Mouse (Mus musculus): ENCODE results near the gene Pacs2. TPM values are rescaled to one million over a fixed set of nuclear protein-coding genes. Genes with fewer than 3 reads are reported as not detected.

The Pacs2 gene
- polyA plus RNA-seq, 1 experiment from 2014 or later, result 28.7 TPM

DNA sequence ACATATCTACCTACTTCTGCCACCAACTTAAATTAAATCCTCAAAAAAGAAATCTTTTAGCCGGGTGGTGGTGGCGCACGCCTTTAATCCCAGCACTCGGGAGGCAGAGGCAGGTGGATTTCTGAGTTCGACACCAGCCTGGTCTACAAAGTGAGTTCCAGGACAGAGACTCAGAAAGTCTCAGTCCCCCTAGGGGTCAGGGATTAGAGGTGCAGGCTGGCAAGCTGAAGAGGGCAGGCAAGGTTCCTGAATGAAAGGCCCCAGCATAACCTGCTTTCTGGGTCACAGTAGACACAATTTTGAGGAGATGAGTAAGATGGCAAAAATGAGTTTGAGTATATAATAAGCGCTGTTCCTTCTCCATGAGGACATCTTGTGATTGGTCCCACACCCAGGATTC lies 29.0 kb upstream of the Pacs2 start:
- 92% methylated on average over 6 of the region's 6 CpGs for WGBS
- Histone ChIP-seq H3K4me3 (replicated peaks; ENCODE audit: low read depth, low read length) (no peak overlapping the region), H3K9ac (replicated peaks; ENCODE audit: low read length) (no peak overlapping the region), H3K27ac (replicated peaks; ENCODE audit: low read depth, low read length) (no peak overlapping the region), H3K36me3 (ENCODE audit: control insufficient read depth, insufficient read depth, low read length) (peaks cover 75% of the 10 kb centered on the region), H3K4me2 (ENCODE audit: low read length) (no peak overlapping the region), H3K9me3 (ENCODE audit: control insufficient read depth, low read length) (no peaks in the 10 kb centered on the region), H3K4me1 (ENCODE audit: control insufficient read depth, insufficient read depth, low read length) (no peaks in the 10 kb centered on the region), H3K27me3 (ENCODE audit: control insufficient read depth, insufficient read depth, low read length) (no peaks in the 10 kb centered on the region)
- ATAC-seq (ENCODE audit: low FRiP score, low TSS enrichment), result no peak
- DNase-seq, result no peak

GRCm38 (mm10) chr12:112987877-112988276 lies 26.4 kb upstream of the Pacs2 start:
- Histone ChIP-seq H3K27me3 (ENCODE audit: control insufficient read depth, insufficient read depth, low read length) (no peaks in the 10 kb centered on the region), H3K4me1 (ENCODE audit: control insufficient read depth, insufficient read depth, low read length) (no peaks in the 10 kb centered on the region), H3K9me3 (ENCODE audit: control insufficient read depth, low read length) (no peaks in the 10 kb centered on the region), H3K4me3 (replicated peaks; ENCODE audit: low read depth, low read length) (no peak overlapping the region), H3K4me2 (ENCODE audit: low read length) (no peak overlapping the region), H3K9ac (replicated peaks; ENCODE audit: low read length) (no peak overlapping the region), H3K36me3 (ENCODE audit: control insufficient read depth, insufficient read depth, low read length) (peaks cover 68% of the 10 kb centered on the region), H3K27ac (replicated peaks; ENCODE audit: low read depth, low read length) (no peak overlapping the region)
- WGBS, result 69% methylated on average over 6 of the region's 6 CpGs
- DNase-seq (peak; percentile 19), ATAC-seq (ENCODE audit: low FRiP score, low TSS enrichment) (no peak)

DNA sequence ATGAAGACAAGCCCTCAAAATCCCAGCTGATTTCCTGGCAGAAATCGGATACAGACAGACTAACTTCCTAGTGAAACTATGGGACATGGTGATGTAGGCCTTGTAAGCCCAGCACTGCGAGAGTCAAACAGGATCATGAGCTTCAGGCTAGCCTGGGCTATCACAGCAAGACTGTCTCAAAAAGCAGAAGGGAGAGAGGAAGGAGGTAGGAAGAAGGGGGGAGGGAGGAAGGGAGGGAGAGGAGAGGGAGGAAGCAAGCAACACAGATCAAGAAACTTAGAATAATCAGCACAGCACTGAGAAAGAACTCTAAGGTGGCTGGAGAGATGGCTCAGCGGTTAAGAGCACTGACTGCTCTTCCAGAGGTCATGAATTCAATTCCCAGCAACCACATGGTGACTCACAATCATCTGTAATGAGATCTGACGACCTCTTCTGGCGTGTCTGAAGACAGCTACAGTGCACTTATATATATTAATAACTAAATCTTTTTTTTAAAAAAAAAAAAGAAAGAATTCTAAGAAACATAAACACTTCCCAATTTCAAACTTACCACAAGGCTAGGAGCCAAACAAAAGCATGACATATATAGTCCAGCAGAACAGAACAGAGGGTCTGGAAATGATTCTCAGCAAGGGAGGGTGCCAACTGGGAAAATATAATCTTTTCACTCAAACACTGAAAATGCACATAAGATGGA lies 23.5 kb upstream of the Pacs2 start:
- H3K9me3 ChIP-seq (ENCODE audit: control insufficient read depth, low read length), result no peaks in the 10 kb centered on the region
- no peak overlapping the region for H3K9ac ChIP-seq (replicated peaks; ENCODE audit: low read length)
- no peaks in the 10 kb centered on the region for H3K4me1 ChIP-seq (ENCODE audit: control insufficient read depth, insufficient read depth, low read length)
- WGBS, result 87% methylated on average over 5 of the region's 5 CpGs
- no peak overlapping the region for H3K4me3 ChIP-seq (replicated peaks; ENCODE audit: low read depth, low read length)
- no peak overlapping the region for H3K27ac ChIP-seq (replicated peaks; ENCODE audit: low read depth, low read length)
- H3K27me3 ChIP-seq (ENCODE audit: control insufficient read depth, insufficient read depth, low read length), result no peaks in the 10 kb centered on the region
- no peak for ATAC-seq (ENCODE audit: low FRiP score, low TSS enrichment)
- no peak overlapping the region for H3K4me2 ChIP-seq (ENCODE audit: low read length)
- peaks cover 45% of the 10 kb centered on the region for H3K36me3 ChIP-seq (ENCODE audit: control insufficient read depth, insufficient read depth, low read length)
- no peak for DNase-seq

- DNase-seq, result no peak
- H3K4me1 ChIP-seq (ENCODE audit: control insufficient read depth, insufficient read depth, low read length), result no peaks in the 10 kb centered on the region
- H3K9ac ChIP-seq (replicated peaks; ENCODE audit: low read length), result no peak overlapping the region
- no peak overlapping the region for H3K27ac ChIP-seq (replicated peaks; ENCODE audit: low read depth, low read length)
- no peaks in the 10 kb centered on the region for H3K9me3 ChIP-seq (ENCODE audit: control insufficient read depth, low read length)
- 84% methylated on average over 2 of the region's 2 CpGs for WGBS
- no peak overlapping the region for H3K4me3 ChIP-seq (replicated peaks; ENCODE audit: low read depth, low read length)
- peaks cover 39% of the 10 kb centered on the region for H3K36me3 ChIP-seq (ENCODE audit: control insufficient read depth, insufficient read depth, low read length)
- no peak overlapping the region for H3K4me2 ChIP-seq (ENCODE audit: low read length)
- no peaks in the 10 kb centered on the region for H3K27me3 ChIP-seq (ENCODE audit: control insufficient read depth, insufficient read depth, low read length)
- no peak for ATAC-seq (ENCODE audit: low FRiP score, low TSS enrichment)
Measured at GRCm38 (mm10) chr12:112991444-112991843, 22.9 kb upstream of the Pacs2 start.

GRCm38 (mm10) chr12:112994153-112994552 lies 20.2 kb upstream of the Pacs2 start:
- ATAC-seq (ENCODE audit: low FRiP score, low TSS enrichment), result no peak
- H3K9me3 ChIP-seq (ENCODE audit: control insufficient read depth, low read length), result no peaks in the 10 kb centered on the region
- 88% methylated on average over 4 of the region's 4 CpGs for WGBS

DNA sequence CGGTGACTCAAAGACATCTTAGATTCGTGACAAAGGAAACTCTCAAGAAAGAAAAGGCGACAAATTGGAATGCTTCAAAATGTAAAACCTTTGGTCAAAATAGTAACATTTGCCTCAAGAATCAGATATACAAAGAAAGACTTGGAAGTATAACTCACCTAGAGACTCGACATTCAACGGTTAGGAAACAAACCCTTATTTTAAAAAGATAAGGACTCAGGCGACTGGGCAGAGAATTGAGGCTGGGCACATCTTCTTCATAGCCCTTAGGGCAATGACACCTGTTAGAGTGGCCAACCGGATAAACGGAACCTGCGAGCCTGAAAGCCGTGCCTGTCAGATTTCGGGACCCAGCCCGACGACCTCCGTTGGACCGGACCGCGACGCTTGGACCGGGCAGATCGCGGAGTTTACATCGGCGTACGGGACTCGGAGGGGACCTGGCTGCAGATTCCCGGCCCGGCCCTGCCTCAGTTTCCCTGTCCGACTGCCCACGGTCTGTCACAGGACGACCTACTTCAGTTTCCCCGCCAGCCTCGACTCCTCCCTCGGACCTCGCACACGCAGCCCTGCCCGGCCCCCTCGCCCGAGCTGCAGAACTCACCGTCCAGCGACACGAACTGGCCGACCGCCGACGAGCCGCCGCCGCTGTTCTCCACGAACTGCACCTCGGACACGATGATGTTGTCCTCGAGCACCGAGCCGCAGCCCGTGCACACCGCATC lies 14.6 kb upstream of the Pacs2 start:
- DNase-seq, result peak; percentile 25
- Histone ChIP-seq H3K9me3 (ENCODE audit: control insufficient read depth, low read length) (no peaks in the 10 kb centered on the region), H3K36me3 (ENCODE audit: control insufficient read depth, insufficient read depth, low read length) (peaks cover 8% of the 10 kb centered on the region; the same call in 1 of the 2 replicates), H3K27ac (replicated peaks; ENCODE audit: low read depth, low read length) (peak overlapping the region; percentile 94), H3K4me2 (ENCODE audit: low read length) (peak overlapping the region; percentile 92), H3K4me1 (ENCODE audit: control insufficient read depth, insufficient read depth, low read length) (peaks cover 21% of the 10 kb centered on the region; the same call in 1 of the 2 replicates), H3K27me3 (ENCODE audit: control insufficient read depth, insufficient read depth, low read length) (no peaks in the 10 kb centered on the region), H3K9ac (replicated peaks; ENCODE audit: low read length) (peak overlapping the region; percentile 85), H3K4me3 (replicated peaks; ENCODE audit: low read depth, low read length) (peak overlapping the region; percentile 81)
- 1% methylated on average over 56 of the region's 56 CpGs for WGBS
- ATAC-seq (ENCODE audit: low FRiP score, low TSS enrichment), result no peak

More at GRCm38 (mm10) chr12:112994153-112994552, 20.2 kb upstream of the Pacs2 start:
- DNase-seq, result no peak
- no peaks in the 10 kb centered on the region for H3K27me3 ChIP-seq (ENCODE audit: control insufficient read depth, insufficient read depth, low read length)
- H3K4me1 ChIP-seq (ENCODE audit: control insufficient read depth, insufficient read depth, low read length), result peaks cover 10% of the 10 kb centered on the region; the same call in 1 of the 2 replicates
- no peak overlapping the region for H3K4me3 ChIP-seq (replicated peaks; ENCODE audit: low read depth, low read length)
- no peak overlapping the region for H3K27ac ChIP-seq (replicated peaks; ENCODE audit: low read depth, low read length)
- H3K4me2 ChIP-seq (ENCODE audit: low read length), result no peak overlapping the region
- no peak overlapping the region for H3K9ac ChIP-seq (replicated peaks; ENCODE audit: low read length)
- peaks cover 27% of the 10 kb centered on the region for H3K36me3 ChIP-seq (ENCODE audit: control insufficient read depth, insufficient read depth, low read length)

DNA sequence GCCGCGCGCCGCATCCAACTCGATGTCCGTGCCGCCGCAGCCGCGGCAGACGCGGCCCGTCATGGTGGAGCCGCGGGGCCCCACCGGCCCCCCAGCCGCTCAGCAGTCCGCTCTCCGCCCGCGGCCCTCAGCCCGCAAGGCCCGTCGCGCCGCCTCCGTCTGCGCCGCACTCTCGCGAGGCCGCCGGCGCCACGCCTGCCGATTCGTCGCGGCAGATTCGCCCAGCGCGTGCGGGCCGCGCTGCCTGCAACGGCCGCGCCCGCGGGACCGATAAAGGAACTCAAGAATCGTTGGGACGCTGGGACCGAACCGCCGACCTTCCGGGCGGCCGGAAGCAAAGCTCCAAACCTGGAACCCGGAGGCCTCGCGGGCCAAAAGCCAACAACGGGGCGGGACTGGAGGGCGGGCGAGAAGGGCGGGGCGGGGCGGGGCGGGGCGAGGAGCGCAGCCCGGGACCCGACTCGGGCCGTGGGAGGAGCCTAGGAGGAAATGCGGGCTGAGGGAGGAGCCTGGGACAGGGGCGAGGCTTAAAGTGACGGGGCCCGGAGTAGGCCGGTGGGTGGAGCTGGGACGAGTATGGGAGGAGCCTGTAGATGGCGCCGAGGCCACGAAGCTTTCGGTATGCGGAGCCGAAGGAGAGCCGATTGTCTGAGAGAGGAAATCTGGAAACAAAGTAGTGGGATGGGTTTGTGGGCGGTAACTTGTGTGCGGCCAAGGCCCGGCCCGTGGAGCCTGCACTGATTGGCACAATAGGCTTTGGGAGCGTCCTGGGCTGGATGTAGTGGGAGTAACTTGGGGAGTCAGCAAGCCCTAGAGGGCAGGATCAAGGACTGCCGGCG lies 13.8 kb upstream of the Pacs2 start, which contains the start of gene Brf1:
Brf1 (minus strand) TSS at position 411 of the 839 bp plus-strand sequence.
- Histone ChIP-seq H3K36me3 (ENCODE audit: control insufficient read depth, insufficient read depth, low read length) (peaks cover 8% of the 10 kb centered on the region; the same call in 1 of the 2 replicates), H3K4me1 (ENCODE audit: control insufficient read depth, insufficient read depth, low read length) (peaks cover 21% of the 10 kb centered on the region; the same call in 1 of the 2 replicates), H3K27me3 (ENCODE audit: control insufficient read depth, insufficient read depth, low read length) (no peaks in the 10 kb centered on the region), H3K4me3 (replicated peaks; ENCODE audit: low read depth, low read length) (peak within 1 kb of the TSS; percentile 81), H3K4me2 (ENCODE audit: low read length) (peak within 1 kb of the TSS; percentile 92), H3K27ac (replicated peaks; ENCODE audit: low read depth, low read length) (peak within 1 kb of the TSS; percentile 94), H3K9ac (replicated peaks; ENCODE audit: low read length) (peak within 1 kb of the TSS; percentile 85), H3K9me3 (ENCODE audit: control insufficient read depth, low read length) (no peaks in the 10 kb centered on the region)
- under 1% methylated on average over 88 of the region's 96 CpGs for WGBS
- DNase-seq (peak; percentile 98), ATAC-seq (ENCODE audit: low FRiP score, low TSS enrichment) (peak; percentile 99)

DNA sequence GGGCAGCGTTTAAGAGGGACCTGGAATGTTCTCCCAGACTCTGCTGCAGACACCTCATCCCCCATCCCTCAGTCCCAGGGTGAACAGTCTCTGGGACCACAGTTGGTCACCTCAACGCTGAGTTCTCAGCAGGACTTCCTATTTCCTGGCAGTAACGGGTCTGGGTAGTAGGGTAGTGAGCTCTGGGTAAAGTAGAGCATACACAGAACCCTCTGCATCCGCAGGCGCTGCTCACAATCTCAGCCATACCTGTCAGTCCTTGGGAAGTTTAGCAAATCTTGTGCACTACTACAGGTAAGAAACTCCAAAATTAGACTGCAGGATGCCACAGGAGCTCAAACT lies 13.2 kb upstream of the Pacs2 start:
- ATAC-seq (ENCODE audit: low FRiP score, low TSS enrichment), result no peak
- whole genome bisulfite sequencing, result 6% methylated on average over 5 of the region's 5 CpGs

More for the DNA sequence above, 13.2 kb upstream of the Pacs2 start:
- Histone ChIP-seq H3K9me3 (ENCODE audit: control insufficient read depth, low read length) (no peaks in the 10 kb centered on the region), H3K4me2 (ENCODE audit: low read length) (peak overlapping the region; percentile 92), H3K9ac (replicated peaks; ENCODE audit: low read length) (peak overlapping the region; percentile 44), H3K27ac (replicated peaks; ENCODE audit: low read depth, low read length) (peak overlapping the region; percentile 94), H3K36me3 (ENCODE audit: control insufficient read depth, insufficient read depth, low read length) (peaks cover 8% of the 10 kb centered on the region; the same call in 1 of the 2 replicates), H3K4me3 (replicated peaks; ENCODE audit: low read depth, low read length) (peak overlapping the region; percentile 81), H3K27me3 (ENCODE audit: control insufficient read depth, insufficient read depth, low read length) (no peaks in the 10 kb centered on the region), H3K4me1 (ENCODE audit: control insufficient read depth, insufficient read depth, low read length) (peaks cover 21% of the 10 kb centered on the region; the same call in 1 of the 2 replicates)
- DNase-seq, result no peak

Measured in midbrain, embryonic 14.5 days (tissue).